In the genomic region with DNA sequence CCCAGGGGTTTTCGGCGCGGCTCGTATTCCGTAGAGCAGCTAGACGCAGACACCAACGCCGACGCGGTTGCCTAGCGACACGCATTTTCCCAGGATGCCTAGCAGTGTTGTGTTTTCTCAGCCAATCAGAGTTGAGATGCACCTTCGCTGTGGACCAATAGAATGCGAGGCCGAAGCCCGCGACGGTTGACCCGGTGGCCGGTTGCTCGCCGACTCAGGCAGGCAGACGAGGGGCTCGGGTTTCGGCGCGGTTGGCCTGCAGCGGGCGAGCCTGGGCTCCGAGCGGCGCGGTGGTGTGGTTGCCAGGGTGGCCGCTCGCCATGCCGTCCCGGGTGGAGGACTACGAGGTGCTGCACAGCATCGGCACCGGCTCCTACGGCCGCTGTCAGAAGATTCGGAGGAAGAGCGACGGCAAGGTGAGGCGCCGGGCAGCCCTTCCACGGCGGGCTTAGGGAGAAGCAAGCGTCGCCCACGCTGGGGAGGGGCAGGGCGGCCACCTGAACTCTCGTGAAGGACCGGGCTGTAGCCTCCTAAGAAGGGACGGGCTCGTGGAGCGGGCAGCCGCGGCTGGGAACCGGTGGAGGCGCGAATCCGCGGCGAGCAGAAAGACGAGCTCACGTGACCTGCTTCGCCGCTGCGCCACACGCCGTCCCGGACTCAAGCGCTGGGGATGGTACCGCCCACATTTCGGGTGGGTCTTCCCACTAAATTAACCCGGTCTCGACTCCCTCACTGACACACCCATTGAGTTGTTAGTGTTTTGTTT, we compare ENCODE assay signal across 8 mouse cellular contexts. TPM values are rescaled to one million over a fixed set of nuclear protein-coding genes. Genes with fewer than 3 reads are reported as not detected.
DNase-seq lines count a peak whose midpoint lies in the region; ATAC-seq lines count a peak whose summit lies in the region.

A gene (plus strand): TSS at position 119 of the 766 bp plus-strand sequence.

- peak; percentile 97 for ATAC-seq in inflammation-experienced regulatory T-cells, adult 6 months
- ATAC-seq in megakaryocyte-erythroid progenitor cell, adult 5-6 weeks (replicated peaks; ENCODE audit: low FRiP score, low TSS enrichment, poor library complexity, severe bottlenecking), result peak; percentile 92

- DNase-seq in adipocyte (ENCODE audit: low spot score), result peak; percentile 98
- peak; percentile 100 for DNase-seq in embryo, embryonic 10 days (ENCODE audit: low spot score)
- DNase-seq in gastrocnemius, postnatal 10 days, result peak; percentile 94
- DNase-seq in left cerebral cortex, postnatal 10 days (ENCODE audit: extremely low spot score in 1 of 2, low spot score in 2 of 2), result peak; percentile 98
- DNase-seq in right cerebral cortex, postnatal 25 days, result peak; percentile 97
- DNase-seq in urinary bladder, postnatal 4 days (ENCODE audit: low spot score in 2 of 2), result peak; percentile 93 to 98

- intact Hi-C loops in left cerebral cortex, postnatal 10 days (cut with DNase I), result no loop called here

RNA-seq across cellular contexts. Expression of the gene that starts here (rescaled TPM):
- total RNA-seq in gastrocnemius, postnatal 10 days (2021), result 1 to 10 TPM; 4.7 to 4.9 TPM
- 10 to 100 TPM in 1 of 3 experiments, 1 to 10 TPM in 1, under 1 TPM in 1; 0.50 to 17.7 (median 1.4) TPM for polyA plus RNA-seq in inflammation-experienced regulatory T-cells, adult 6 months (2017; shearing (Covaris generic))
- total RNA-seq in left cerebral cortex, postnatal 10 days (2021), result 1 to 10 TPM; 3.6 TPM
- total RNA-seq in megakaryocyte-erythroid progenitor cell, adult 5-6 weeks (2014; fragmentation: Nextera tagmentation), result 23.4 and 29.8 TPM in 2 replicates
- 34.9 and 36.3 TPM in 2 replicates for total RNA-seq in megakaryocyte-erythroid progenitor cell, adult 5-6 weeks (2017)

Comparison
In these comparisons a context has a peak if more than half of its experiments do, and no peak if none do; other contexts are left out.
1. Peak in every context shown above with its lines: DNase-seq and ATAC-seq.
2. RNA of the gene that starts here (total RNA-seq): 23.4 to 36.3 TPM in megakaryocyte-erythroid progenitor cell, adult 5-6 weeks; 4.7 to 4.9 TPM in gastrocnemius, postnatal 10 days and 3.6 TPM in left cerebral cortex, postnatal 10 days; every median in the first group is over 4 times any median in the second.